Mouse (Mus musculus): ENCODE measurements around the gene Pusl1.

Gene Pusl1

DNA sequence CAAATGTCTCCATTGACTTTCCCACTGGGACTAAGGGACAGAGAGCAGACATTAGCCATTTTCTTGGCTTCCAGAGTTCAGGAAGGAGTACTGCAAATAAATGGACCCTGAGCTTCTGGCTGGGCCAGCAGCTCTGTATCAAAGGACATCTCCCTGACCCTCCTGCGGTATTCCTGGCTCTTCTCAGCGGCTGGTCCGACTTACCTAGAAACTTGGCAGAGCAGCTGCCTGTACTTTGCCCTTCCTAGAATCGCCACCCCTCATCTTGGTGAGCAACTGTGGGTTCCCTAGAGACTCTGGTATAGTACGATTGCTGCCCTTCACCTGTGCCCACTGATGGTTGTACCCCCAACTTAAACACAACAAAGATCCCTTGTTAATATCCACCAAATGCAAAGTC lies 48.4 kb downstream of the Pusl1 start:
- no peak for DNase-seq (ENCODE audit: low read depth, low spot score)

DNA sequence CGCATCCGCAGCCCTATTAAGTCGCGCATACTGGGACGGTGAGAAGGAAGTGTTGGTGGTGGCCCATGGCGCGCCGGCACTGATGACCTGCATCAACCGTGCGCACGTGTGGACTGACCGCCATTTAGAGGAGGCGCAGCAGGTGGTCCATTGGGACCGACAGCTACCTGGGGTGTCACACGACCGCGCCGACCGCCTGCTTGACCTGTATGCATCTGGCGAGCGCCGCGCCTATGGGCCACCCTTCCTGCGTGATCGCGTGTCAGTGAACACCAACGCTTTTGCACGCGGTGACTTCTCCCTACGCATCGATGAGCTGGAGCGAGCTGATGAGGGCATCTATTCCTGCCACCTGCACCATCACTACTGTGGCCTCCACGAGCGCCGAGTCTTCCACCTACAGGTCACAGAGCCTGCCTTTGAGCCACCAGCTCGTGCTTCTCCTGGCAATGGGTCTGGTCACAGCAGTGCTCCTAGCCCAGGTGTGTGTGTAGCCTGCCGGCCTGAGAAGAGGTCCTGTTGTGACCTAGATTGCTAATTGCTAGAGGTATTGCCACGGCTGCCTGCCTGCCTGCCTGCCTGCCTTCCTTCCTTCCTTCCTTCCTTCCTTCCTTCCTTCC lies 49.8 kb downstream of the Pusl1 start:
- no peak for DNase-seq (ENCODE audit: low read depth, low spot score)

DNA sequence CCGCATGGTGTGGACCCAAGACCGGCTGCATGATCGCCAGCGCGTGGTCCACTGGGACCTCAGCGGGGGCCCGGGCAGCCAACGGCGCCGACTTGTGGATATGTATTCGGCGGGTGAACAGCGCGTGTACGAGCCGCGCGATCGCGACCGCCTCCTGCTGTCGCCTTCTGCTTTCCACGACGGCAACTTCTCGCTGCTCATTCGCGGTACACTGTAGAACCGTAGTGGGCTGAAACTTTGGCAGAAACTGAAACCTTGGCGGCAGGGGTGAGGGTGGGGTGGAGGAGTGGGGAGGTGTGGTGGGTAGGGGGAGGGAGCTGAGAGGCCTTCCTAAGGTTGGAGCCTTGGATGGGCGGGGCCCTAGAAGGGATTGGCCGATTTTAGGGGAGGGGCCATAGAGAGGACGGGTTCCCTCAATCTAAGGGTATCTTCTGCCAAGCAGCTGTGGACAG lies 50.6 kb downstream of the Pusl1 start:
- no peak for DNase-seq (ENCODE audit: low read depth, low spot score)

DNA sequence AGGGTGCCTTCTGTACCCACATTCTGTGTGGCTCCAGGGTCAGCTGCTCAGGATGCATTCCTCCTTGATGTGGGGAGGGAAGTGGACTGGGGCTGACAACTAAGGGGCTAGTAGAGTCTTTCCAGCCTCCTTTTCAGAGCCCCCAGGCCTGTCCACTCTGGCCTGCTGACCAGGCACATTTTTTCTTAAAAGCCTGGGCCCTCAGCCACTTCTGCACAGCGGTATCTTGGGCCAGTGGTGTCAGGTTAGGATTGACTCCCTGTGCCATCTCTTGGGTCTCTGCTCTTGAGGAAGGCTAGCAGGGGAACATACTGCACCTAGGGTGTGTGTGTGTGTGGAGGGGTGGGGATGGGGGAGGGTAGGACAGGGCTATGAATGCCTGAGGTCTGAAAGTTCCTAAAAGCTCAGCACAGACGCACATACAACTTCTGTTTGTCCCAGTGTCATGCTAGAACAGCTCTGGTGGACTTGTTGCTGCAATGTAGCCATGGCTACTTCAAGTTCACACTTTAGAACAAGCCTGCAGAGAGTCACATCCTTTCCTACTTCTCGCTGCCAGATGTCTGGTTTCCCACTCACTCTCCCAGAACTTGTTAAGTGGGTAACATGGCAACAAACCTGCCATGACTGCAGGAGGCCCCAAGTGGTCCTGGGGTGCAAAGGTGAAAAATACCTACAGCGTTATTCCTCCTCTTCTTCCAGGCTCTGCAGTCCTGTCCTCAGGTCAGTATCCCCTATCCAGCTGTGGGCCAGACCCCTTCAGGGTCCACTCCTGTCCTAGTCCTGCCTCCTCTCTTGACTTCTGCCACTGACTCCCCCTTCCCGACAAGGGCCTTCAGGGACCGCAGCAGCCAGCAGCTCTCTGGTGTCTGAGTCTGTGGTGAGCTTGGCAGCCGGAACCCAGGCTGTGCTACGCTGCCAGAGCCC lies 51.2 kb downstream of the Pusl1 start:
- no peak for DNase-seq (ENCODE audit: low read depth, low spot score)

GRCm38 (mm10) chr4:155839483-155839910 lies 52.1 kb downstream of the Pusl1 start, which contains the start of gene Mxra8:
Gene Mxra8 (plus strand): TSS chr4:155839680.
- no peak for DNase-seq (ENCODE audit: low read depth, low spot score)

GRCm38 (mm10) chr4:155838187-155839153 lies 53.1 kb downstream of the Pusl1 start:
- no peak for DNase-seq (ENCODE audit: low read depth, low spot score)
